Mouse (Mus musculus) spleen, adult 2 months (tissue): ENCODE data around the gene Abcb1a. TPM values are rescaled to one million over a fixed set of nuclear protein-coding genes. Genes with fewer than 3 reads are reported as not detected.
A peak's percentile ranks its signal among the peaks of the same experiment; 100 is the strongest.

Source experiments
- DNase-seq, 2 experiments: peaks; one replicate each; pipeline versions ENCODE4 v3.0.0 to v3.0.0-alpha.2; 2012 to 2021; ENCODE audit warnings: low spot score in 2 of 2, low read depth in 1 of 2
- H3K27ac ChIP-seq: fragments of 200-500 bp; 2 replicates; pipeline ENCODE4 v1.5.1; 2012; ENCODE audit warnings: low read length, inconsistent platforms; ENCODE audit not compliant: insufficient read depth
- H3K27me3 ChIP-seq: fragments of 200-500 bp; 2 replicates; pipeline ENCODE4 v1.6.1; 2012; ENCODE audit warnings: mild to moderate bottlenecking, moderate library complexity, low read length, inconsistent platforms; ENCODE audit not compliant: control insufficient read depth, insufficient read depth
- H3K36me3 ChIP-seq: fragments of 200-500 bp; 2 replicates; pipeline ENCODE4 v1.6.1; 2012; ENCODE audit warnings: mild to moderate bottlenecking, low read length, inconsistent platforms; ENCODE audit not compliant: control insufficient read depth, insufficient read depth
- H3K4me1 ChIP-seq: fragments of 200-500 bp; 2 replicates; pipeline ENCODE4 v1.6.1; 2011; ENCODE audit warnings: inconsistent platforms; ENCODE audit not compliant: control insufficient read depth, insufficient read depth, insufficient read length
- H3K4me3 ChIP-seq: fragments of 200-500 bp; 2 replicates; pipeline ENCODE4 v1.5.1; 2011; ENCODE audit warnings: mild to moderate bottlenecking, inconsistent platforms; ENCODE audit not compliant: insufficient read depth, insufficient read length; ENCODE audit errors: extremely low read depth
- CTCF ChIP-seq: fragments of 200-500 bp; IDR thresholded peaks from 2 replicates; pipeline ENCODE4 v1.5.1; 2011; ENCODE audit warnings: mild to moderate bottlenecking, inconsistent platforms; ENCODE audit not compliant: insufficient read depth, insufficient read length, insufficient replicate concordance; ENCODE audit errors: extremely low read depth
- POLR2A ChIP-seq: fragments of 200-500 bp; IDR thresholded peaks from 2 replicates; pipeline ENCODE4 v1.6.1; 2011; ENCODE audit warnings: low read depth, low read length, inconsistent platforms
- WGBS: fragments of 180-500 bp; shearing (Covaris S2); methylation state at CpG from one replicate; pipeline ENCODE4 v1.1.7; 2018; 5-methylcytosine and 5-hydroxymethylcytosine counted together
- polyA plus RNA-seq: library from polyadenylated mRNA; depleted of rRNA; stranded (reverse); fragments of >200 nt; gene quantifications from 2 replicates; pipeline ENCODE4 v1.2.3, GENCODE M21; 2012

Gene Abcb1a
- polyA plus RNA-seq, 1 experiment = 2.9 TPM

DNA sequence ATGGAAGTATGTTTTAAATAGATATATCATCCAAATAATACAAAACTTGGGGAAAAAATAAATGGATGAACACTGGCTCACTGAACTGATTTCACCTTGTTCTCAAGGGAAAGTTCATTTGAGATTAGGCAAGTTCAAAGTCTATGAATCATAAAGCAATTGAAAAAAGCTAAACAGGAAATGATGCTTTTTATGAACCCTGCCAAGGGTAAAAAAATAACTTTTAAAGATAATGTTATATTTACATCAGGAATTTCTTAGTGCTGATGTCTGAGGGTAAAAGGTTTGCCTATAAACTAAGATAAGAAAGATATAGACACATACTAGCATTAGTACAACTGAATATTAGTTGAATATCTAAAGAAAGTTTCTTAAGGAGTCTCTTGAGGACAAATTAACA is 11.1 kb upstream of the Abcb1a start:
- no peak for DNase-seq
- TF ChIP-seq CTCF (no peak), POLR2A (no peak)
- Histone ChIP-seq H3K4me3 (no peak overlapping the region), H3K4me1 (no peaks in the 10 kb centered on the region), H3K36me3 (no peaks in the 10 kb centered on the region), H3K27me3 (no peaks in the 10 kb centered on the region), H3K27ac (no peak overlapping the region)

DNA sequence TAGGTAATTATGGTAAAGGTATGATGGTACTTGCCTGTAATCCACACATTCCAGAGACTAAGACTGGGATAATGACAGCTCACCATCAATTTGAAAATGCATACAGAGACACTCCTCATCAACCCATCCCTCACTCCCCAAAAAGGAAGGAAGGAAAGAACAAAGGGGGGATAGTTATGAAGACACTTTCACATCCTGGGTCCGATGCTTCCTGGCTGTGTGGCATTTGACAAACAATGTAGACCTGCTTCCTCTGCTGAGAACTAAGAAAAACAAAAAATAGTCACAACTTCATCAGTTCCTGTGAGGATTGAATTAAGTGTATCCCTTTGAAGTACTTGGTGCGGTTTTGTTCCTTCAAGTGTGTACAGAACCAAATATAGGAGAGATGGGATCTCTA is 7.8 kb upstream of the Abcb1a start:
- H3K4me1 ChIP-seq = no peaks in the 10 kb centered on the region
- no peak overlapping the region for H3K27ac ChIP-seq
- WGBS = 54% methylated on average over 2 of the region's 2 CpGs
- no peak for DNase-seq
- TF ChIP-seq POLR2A (no peak), CTCF (no peak)
- no peaks in the 10 kb centered on the region for H3K36me3 ChIP-seq
- no peak overlapping the region for H3K4me3 ChIP-seq
- no peaks in the 10 kb centered on the region for H3K27me3 ChIP-seq

DNA sequence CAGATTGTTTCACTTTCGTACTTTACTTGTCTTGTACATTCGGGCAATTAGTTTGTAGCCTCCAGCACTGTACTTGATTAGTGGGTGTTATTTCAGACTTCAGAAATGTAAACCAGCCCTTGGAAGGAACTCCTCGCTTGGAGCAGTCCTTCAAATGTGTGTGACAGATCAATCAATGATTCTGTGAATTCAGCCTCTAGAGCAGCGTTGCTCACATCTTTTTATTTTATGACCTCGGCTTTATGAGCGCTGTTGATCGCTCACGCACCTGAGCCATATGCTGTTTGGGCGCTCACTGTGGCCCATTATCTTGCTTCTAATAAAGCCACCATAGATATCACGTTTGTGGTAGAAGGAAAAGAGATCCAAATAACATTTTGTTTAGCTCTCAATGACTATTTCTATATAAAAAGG is 868 bp downstream of the Abcb1a start:
- WGBS = 64% methylated on average over 10 of the region's 10 CpGs
- Histone ChIP-seq H3K36me3 (no peaks in the 10 kb centered on the region), H3K27me3 (no peaks in the 10 kb centered on the region), H3K4me1 (peaks cover 3% of the 10 kb centered on the region; the same call in 1 of the 2 replicates), H3K4me3 (peak overlapping the region; percentile 61), H3K27ac (peak overlapping the region; percentile 21; the same call in 1 of the 2 replicates)
- no peak for DNase-seq
- no peak for TF ChIP-seq CTCF
- no peak for TF ChIP-seq POLR2A

DNA sequence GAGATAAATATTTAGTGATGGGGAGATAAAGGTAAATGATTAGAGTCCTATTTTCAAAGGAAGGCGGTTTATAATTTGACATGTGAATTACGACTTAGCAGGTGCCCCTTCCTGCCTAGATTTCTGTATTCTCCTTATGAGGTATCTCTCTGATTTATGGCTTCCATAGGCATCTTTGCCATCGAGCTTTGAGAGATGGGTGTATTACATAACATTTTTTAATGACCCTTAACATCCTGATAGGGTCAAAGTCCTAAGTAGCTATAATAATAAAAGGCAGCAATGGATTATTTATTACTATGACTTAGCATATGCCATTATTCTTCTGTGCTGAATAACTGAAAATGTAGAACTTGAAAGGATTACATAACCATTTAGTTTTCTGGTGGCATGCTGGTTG is 4.8 kb downstream of the Abcb1a start:
- DNase-seq = no peak
- Histone ChIP-seq H3K4me1 (peaks cover 6% of the 10 kb centered on the region; the same call in 1 of the 2 replicates), H3K4me3 (no peak overlapping the region), H3K27ac (no peak overlapping the region), H3K27me3 (no peaks in the 10 kb centered on the region), H3K36me3 (no peaks in the 10 kb centered on the region)
- 49% methylated on average over 3 of the region's 3 CpGs for WGBS
- TF ChIP-seq POLR2A (no peak), CTCF (no peak)

DNA sequence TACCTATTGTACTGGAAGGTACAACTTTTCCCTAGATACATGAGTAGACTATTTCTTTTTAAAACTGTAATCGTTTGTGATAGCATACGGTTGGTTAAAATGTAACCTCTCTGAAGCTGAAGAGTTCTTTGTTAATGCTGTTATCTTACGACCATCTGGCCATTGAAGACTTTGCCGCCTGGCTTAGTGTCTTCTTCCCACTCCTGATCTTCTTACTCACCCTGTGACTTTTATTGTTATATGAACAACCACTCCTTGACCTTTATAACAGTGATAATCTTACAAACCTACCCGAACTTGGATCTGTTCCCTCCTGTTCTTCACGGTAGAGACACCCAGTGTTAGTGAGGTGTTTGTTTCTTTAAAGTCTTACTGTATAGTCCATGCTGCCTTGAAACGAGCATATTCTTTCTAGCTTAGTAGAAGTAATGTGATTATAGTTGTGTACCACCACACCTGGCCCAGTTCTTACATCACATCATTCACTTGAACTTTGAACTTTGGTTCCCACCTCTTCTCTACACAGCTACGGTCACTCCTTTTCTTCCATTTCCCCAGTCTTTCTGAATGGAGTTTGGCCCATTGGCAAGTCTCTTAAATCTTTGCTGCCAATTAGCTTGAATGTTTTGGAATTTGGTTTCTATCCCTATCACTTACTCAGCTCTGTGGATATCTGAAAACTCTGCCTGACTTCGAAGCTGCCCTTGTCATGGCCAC is 8.0 kb downstream of the Abcb1a start:
- Histone ChIP-seq H3K4me1 (peaks cover 4% of the 10 kb centered on the region; the same call in 1 of the 2 replicates), H3K36me3 (no peaks in the 10 kb centered on the region), H3K27me3 (no peaks in the 10 kb centered on the region), H3K4me3 (no peak overlapping the region), H3K27ac (no peak overlapping the region)
- no peak for DNase-seq
- WGBS = 86% methylated on average over 9 of the region's 9 CpGs
- TF ChIP-seq CTCF (no peak), POLR2A (no peak)

- Histone ChIP-seq H3K27ac (no peak overlapping the region; the same call in 1 of the 2 replicates), H3K27me3 (no peaks in the 10 kb centered on the region), H3K4me1 (peaks cover 4% of the 10 kb centered on the region; the same call in 1 of the 2 replicates), H3K36me3 (no peaks in the 10 kb centered on the region), H3K4me3 (no peak overlapping the region)
- TF ChIP-seq POLR2A (no peak), CTCF (no peak)
- WGBS = 60% methylated on average over 1 of the region's 1 CpGs
- DNase-seq = no peak
These were observed 9.7 kb downstream of the Abcb1a start for GRCm38 (mm10) chr5:8669606-8670005.

GRCm38 (mm10) chr5:8675262-8675951 is 15.5 kb downstream of the Abcb1a start:
- Histone ChIP-seq H3K4me3 (no peak overlapping the region), H3K27me3 (no peaks in the 10 kb centered on the region), H3K4me1 (no peaks in the 10 kb centered on the region), H3K36me3 (no peaks in the 10 kb centered on the region), H3K27ac (peak overlapping the region; percentile 84)
- peak in 1 of 2 experiments; percentile 87 for DNase-seq
- 21% methylated on average over 6 of the region's 6 CpGs for WGBS
- TF ChIP-seq CTCF = no peak
- no peak for TF ChIP-seq POLR2A
